Mouse (Mus musculus) large intestine, adult 2 months (tissue): Measurements from ENCODE around the gene N4bp2l2. TPM values are rescaled to one million over a fixed set of nuclear protein-coding genes. Genes with fewer than 3 reads are reported as not detected.
"Not testable (repeated sequence)": the region's sequence is repeated elsewhere in the genome, so short reads cannot be mapped to it uniquely, and the experiment has no call there.

Experiments
- DNase-seq: peaks from one replicate; pipeline ENCODE4 v3.0.0-alpha.2; 2012; ENCODE audit warnings: low read depth, low spot score
- WGBS: fragments of 180-500 bp; shearing (Covaris S2); methylation state at CpG from one replicate; pipeline ENCODE4 v1.1.7; 2018; 5-methylcytosine and 5-hydroxymethylcytosine counted together
- polyA plus RNA-seq: library from polyadenylated mRNA; depleted of rRNA; stranded (reverse); fragments of >200 nt; gene quantifications from 2 replicates; pipeline ENCODE4 v1.2.3, GENCODE M21; 2012

The N4bp2l2 gene
- polyA plus RNA-seq, 1 experiment = 4.8 TPM

GRCm38 (mm10) chr5:150652578-150652977, 13.4 kb downstream of the N4bp2l2 start:
- DNase-seq = no peak
- WGBS = 78% methylated on average over 2 of the region's 2 CpGs

- no peak for DNase-seq
- WGBS = 81% methylated on average over 4 of the region's 4 CpGs
Measured at GRCm38 (mm10) chr5:150644926-150645325, 21.1 kb downstream of the N4bp2l2 start.

- WGBS = 99% methylated on average over 4 of the region's 4 CpGs
- DNase-seq = not testable (repeated sequence)
Measured at GRCm38 (mm10) chr5:150643390-150643789, 22.6 kb downstream of the N4bp2l2 start.

GRCm38 (mm10) chr5:150641440-150641839, 24.5 kb downstream of the N4bp2l2 start:
- 80% methylated on average over 3 of the region's 3 CpGs for WGBS
- DNase-seq = no peak

GRCm38 (mm10) chr5:150629692-150630091, 36.3 kb downstream of the N4bp2l2 start:
- no peak for DNase-seq
- WGBS = 68% methylated on average over 2 of the region's 2 CpGs

GRCm38 (mm10) chr5:150629272-150629671, 36.7 kb downstream of the N4bp2l2 start:
- WGBS = 88% methylated on average over 1 of the region's 1 CpGs
- DNase-seq = no peak

- DNase-seq = peak; percentile 61
- WGBS = 34% methylated on average over 7 of the region's 7 CpGs
Measured at GRCm38 (mm10) chr5:150625528-150625927, 40.5 kb downstream of the N4bp2l2 start.

GRCm38 (mm10) chr5:150622792-150623191, 43.2 kb downstream of the N4bp2l2 start:
- WGBS = 0% methylated on average over 1 of the region's 1 CpGs
- DNase-seq = no peak

GRCm38 (mm10) chr5:150621592-150621991, 44.4 kb downstream of the N4bp2l2 start:
- no peak for DNase-seq
- 94% methylated on average over 3 of the region's 3 CpGs for WGBS

- WGBS = 68% methylated on average over 7 of the region's 7 CpGs
- DNase-seq = no peak
Measured at GRCm38 (mm10) chr5:150620588-150621135, 45.3 kb downstream of the N4bp2l2 start.

- no peak for DNase-seq
- WGBS = 77% methylated on average over 10 of the region's 10 CpGs
Measured at GRCm38 (mm10) chr5:150618599-150619355, 47.2 kb downstream of the N4bp2l2 start.

GRCm38 (mm10) chr5:150616731-150617130, 49.3 kb downstream of the N4bp2l2 start:
- 70% methylated on average over 3 of the region's 3 CpGs for WGBS
- no peak for DNase-seq

- WGBS = 83% methylated on average over 2 of the region's 2 CpGs
- DNase-seq = no peak
Measured at GRCm38 (mm10) chr5:150616216-150616615, 49.8 kb downstream of the N4bp2l2 start.

- 88% methylated on average over 2 of the region's 2 CpGs for WGBS
- DNase-seq = no peak
Measured at GRCm38 (mm10) chr5:150614054-150614453, 51.9 kb downstream of the N4bp2l2 start.

- DNase-seq = no peak
- WGBS = 20% methylated on average over 12 of the region's 12 CpGs
Measured at GRCm38 (mm10) chr5:150611697-150612096, 54.3 kb downstream of the N4bp2l2 start.

GRCm38 (mm10) chr5:150611136-150611535, 54.8 kb downstream of the N4bp2l2 start:
- 84% methylated on average over 1 of the region's 1 CpGs for WGBS
- no peak for DNase-seq

GRCm38 (mm10) chr5:150607631-150608030, 58.4 kb downstream of the N4bp2l2 start:
- 89% methylated on average over 8 of the region's 8 CpGs for WGBS
- DNase-seq = no peak

GRCm38 (mm10) chr5:150606131-150606530, 59.9 kb downstream of the N4bp2l2 start:
- 96% methylated on average over 6 of the region's 6 CpGs for WGBS
- DNase-seq = no peak

- WGBS = 71% methylated on average over 14 of the region's 14 CpGs
- no peak for DNase-seq
Measured at GRCm38 (mm10) chr5:150601441-150602230, 64.3 kb downstream of the N4bp2l2 start.

GRCm38 (mm10) chr5:150600554-150601440, 65.2 kb downstream of the N4bp2l2 start:
- no peak for DNase-seq
- WGBS = 69% methylated on average over 20 of the region's 20 CpGs
